In the genomic region with DNA sequence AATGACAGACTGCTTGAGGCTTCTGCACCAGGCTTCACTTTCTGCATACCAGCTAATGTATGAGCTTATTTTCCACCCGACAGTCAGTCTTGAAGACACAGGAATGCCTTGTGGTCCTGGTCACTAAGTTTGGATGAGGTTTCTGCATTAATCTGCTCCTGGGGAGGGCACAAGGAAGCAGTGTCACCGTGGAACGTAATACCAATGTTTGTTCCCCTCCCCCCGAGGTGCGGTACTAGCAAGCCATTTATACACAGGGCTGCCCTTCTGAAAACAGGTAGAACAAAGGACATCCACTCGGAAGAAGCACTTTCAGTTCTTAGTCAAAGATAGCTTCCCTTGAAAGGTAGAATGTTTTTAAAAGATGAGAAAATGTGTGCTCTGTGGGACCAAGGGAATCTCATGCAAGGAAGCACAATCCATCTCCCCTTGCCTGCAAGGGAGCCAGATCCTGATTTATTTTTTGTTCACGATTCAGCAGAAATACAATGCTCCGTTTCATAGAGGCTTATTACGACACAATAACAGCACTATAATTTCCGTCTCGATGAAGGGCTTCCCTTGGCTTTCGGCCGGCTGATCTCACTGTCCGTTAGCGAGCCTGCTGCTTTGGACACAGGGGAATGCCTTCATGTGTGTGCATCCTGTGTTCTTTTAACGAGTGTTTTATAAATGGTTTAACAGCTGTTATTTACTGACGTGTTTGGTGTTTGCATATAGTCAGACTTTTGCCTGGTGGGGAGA, we compare ENCODE assay signal across 8 mouse cellular contexts. TPM values are rescaled to one million over a fixed set of nuclear protein-coding genes. Genes with fewer than 3 reads are reported as not detected.
A peak's percentile ranks its signal among the peaks of the same experiment; 100 is the strongest.
DNase-seq lines count a peak whose midpoint lies in the region; ATAC-seq and TF ChIP-seq lines count a peak whose summit lies in the region.

No protein-coding gene starts in this region.

- no peak for TF ChIP-seq POLR2A in cortical plate, adult 2 months (IDR thresholded peaks at IDR 0.05; ENCODE audit: extremely low read depth, insufficient read depth, low read length)

- no peaks in the 10 kb centered on the region for H3K36me3 ChIP-seq in embryonic facial prominence, embryonic 12.5 days
- H3K36me3 ChIP-seq in embryonic facial prominence, embryonic 10.5 days (replicated peaks) = no peaks in the 10 kb centered on the region

- ATAC-seq in embryonic facial prominence, embryonic 12.5 days (ENCODE audit: insufficient number of reproducible peaks, insufficient read depth, low FRiP score, low TSS enrichment) = no peak

- 48% methylated on average over 17 of the region's 17 CpGs for WGBS in embryonic facial prominence, embryonic 12.5 days
- 64% methylated on average over 17 of the region's 17 CpGs for WGBS in embryonic facial prominence, embryonic 10.5 days

- H3K4me3 ChIP-seq in embryonic facial prominence, embryonic 12.5 days = no peak overlapping the region
- no peak overlapping the region for H3K4me3 ChIP-seq in embryonic facial prominence, embryonic 10.5 days
- H3K4me3 ChIP-seq in cortical plate, adult 2 months (ENCODE audit: insufficient read depth, low read length) = peak overlapping the region; percentile 22

- DNase-seq in embryonic facial prominence, embryonic 10.5 days (ENCODE audit: low spot score) = no peak
- DNase-seq in heart, postnatal 14 days = peak; percentile 63 to 74
- DNase-seq in layer of hippocampus, adult 8-10 months (ENCODE audit: low spot score in 2 of 2) = peak; percentile 10 to 22
- DNase-seq in lung, postnatal 25 days (ENCODE audit: low spot score) = peak; percentile 43
- peak; percentile 22 for DNase-seq in telencephalon, adult 2 months (ENCODE audit: low read depth, low spot score)
- DNase-seq in thymus, postnatal 14 days = no peak

- H3K4me1 ChIP-seq in embryonic facial prominence, embryonic 12.5 days = 0 out of 2 replicates have a peak, but pooled peaks cover 4% of the 10 kb centered on the region
- 0 out of 2 replicates have a peak, but pooled peaks cover 8% of the 10 kb centered on the region for H3K4me1 ChIP-seq in embryonic facial prominence, embryonic 10.5 days
- H3K4me1 ChIP-seq in cortical plate, adult 2 months (ENCODE audit: control insufficient read depth, insufficient read depth, low read length) = no peaks in the 10 kb centered on the region

- intact Hi-C loops in heart, postnatal 14 days (cut with DNase I) = loop anchor here (2.0 to 5.0 kb wide), 2 partner anchors 47 to 189 kb away; no protein-coding TSS in a partner anchor

- H3K9me3 ChIP-seq in embryonic facial prominence, embryonic 12.5 days = no peaks in the 10 kb centered on the region
- H3K9me3 ChIP-seq in embryonic facial prominence, embryonic 10.5 days = no peaks in the 10 kb centered on the region

- H3K27me3 ChIP-seq in embryonic facial prominence, embryonic 12.5 days = no peaks in the 10 kb centered on the region
- no peaks in the 10 kb centered on the region for H3K27me3 ChIP-seq in embryonic facial prominence, embryonic 10.5 days (replicated peaks; ENCODE audit: low read depth, poor library complexity, severe bottlenecking)

- H3K9ac ChIP-seq in embryonic facial prominence, embryonic 12.5 days = no peak overlapping the region

- no peak for TF ChIP-seq CTCF in cortical plate, adult 2 months (IDR thresholded peaks at IDR 0.05; ENCODE audit: extremely low read depth, insufficient read depth, low read length)

- peak overlapping the region; percentile 15; the same call in 1 of the 2 replicates for H3K4me2 ChIP-seq in embryonic facial prominence, embryonic 12.5 days (replicated peaks)

- no peak overlapping the region for H3K27ac ChIP-seq in embryonic facial prominence, embryonic 12.5 days
- H3K27ac ChIP-seq in embryonic facial prominence, embryonic 10.5 days (replicated peaks) = no peak overlapping the region
- no peak overlapping the region for H3K27ac ChIP-seq in cortical plate, adult 2 months (ENCODE audit: insufficient read depth, low read length)

RNA-seq across cellular contexts. Expression of a gene that starts 48.6 kb away (rescaled TPM):
- polyA plus RNA-seq in embryonic facial prominence, embryonic 12.5 days (2016; fragmentation: Nextera tagmentation; extraction: Ambion mirVana) = 0.14 and 0.27 TPM in 2 replicates
- polyA plus RNA-seq in embryonic facial prominence, embryonic 10.5 days (2016; fragmentation: Nextera tagmentation; extraction: Ambion mirVana) = 0.09 and 0.11 TPM in 2 replicates
- polyA plus RNA-seq in cortical plate, adult 2 months (2012; rRNA removed) = 0.10 and 0.13 TPM in 2 replicates
- total RNA-seq in heart, postnatal 14 days (2021) = 1 to 10 TPM; 6.7 to 7.6 TPM
- under 1 TPM in 3 of 4 experiments, not detected in 1; 0.27 to 0.47 (median 0.36) TPM for total RNA-seq in layer of hippocampus, adult 8-10 months (2022)

Comparison
In these comparisons a context has a peak if more than half of its experiments do, and no peak if none do; other contexts are left out.
1. DNase-seq: peak in heart, postnatal 14 days (2 of 2), layer of hippocampus, adult 8-10 months (2 of 2), lung, postnatal 25 days (single experiment) and telencephalon, adult 2 months (single experiment); none in embryonic facial prominence, embryonic 10.5 days (single experiment) and thymus, postnatal 14 days (single experiment).